Mouse (Mus musculus) hindbrain, embryonic 11.5 days (tissue): ENCODE measurements around the gene Fgfr2. TPM values are rescaled to one million over a fixed set of nuclear protein-coding genes. Genes with fewer than 3 reads are reported as not detected.

Experiments used
- ATAC-seq: fragments of 200-750 bp; cut with Nextera tagmentation; 2 replicates; pipeline ENCODE4 v1.8.0; 2017; ENCODE audit warnings: mild to moderate bottlenecking, moderate TSS enrichment, moderate library complexity; ENCODE audit not compliant: low FRiP score
- DNase-seq: peaks from one replicate; pipeline ENCODE4 v3.0.0-alpha.2; 2015; ENCODE audit warnings: low spot score
- H3K27ac ChIP-seq: fragments of 300-500 bp; sonication (generic); 2 replicates; pipeline ENCODE4 v1.5.1; 2014; ENCODE audit warnings: mild to moderate bottlenecking, low read depth, low read length
- H3K27me3 ChIP-seq: fragments of 300-500 bp; sonication (generic); 2 replicates; pipeline ENCODE4 v1.6.1; 2014; ENCODE audit warnings: mild to moderate bottlenecking, low read length, moderate library complexity, mixed read lengths; ENCODE audit not compliant: control insufficient read depth, insufficient read depth
- H3K36me3 ChIP-seq: fragments of 300-500 bp; sonication (generic); 2 replicates; pipeline ENCODE4 v1.6.1; 2014; ENCODE audit warnings: mild to moderate bottlenecking, low read length, moderate library complexity, mixed read lengths; ENCODE audit not compliant: control insufficient read depth, insufficient read depth
- H3K4me1 ChIP-seq: fragments of 300-500 bp; sonication (generic); replicated peaks from 2 replicates; pipeline ENCODE4 v1.6.1; 2014; ENCODE audit warnings: low read length, mixed read lengths; ENCODE audit not compliant: control insufficient read depth, insufficient read depth
- H3K4me2 ChIP-seq: fragments of 300-500 bp; sonication (generic); replicated peaks from 2 replicates; pipeline ENCODE4 v1.6.1; 2014; ENCODE audit warnings: mild to moderate bottlenecking, low read depth, low read length
- H3K4me3 ChIP-seq: fragments of 300-500 bp; sonication (generic); 2 replicates; pipeline ENCODE4 v1.5.1; 2014; ENCODE audit warnings: low read depth, low read length
- H3K9ac ChIP-seq: fragments of 300-500 bp; sonication (generic); 2 replicates; pipeline ENCODE4 v1.6.1; 2014; ENCODE audit warnings: low read depth, low read length
- H3K9me3 ChIP-seq: fragments of 300-500 bp; sonication (generic); 2 replicates; pipeline ENCODE4 v1.6.1; 2016; ENCODE audit warnings: low read length; ENCODE audit not compliant: control insufficient read depth
- WGBS: fragments of 180-500 bp; shearing (Covaris S2); extraction: QIAGEN DNeasy Blood & Tissue Kit; methylation state at CpG from one replicate; pipeline ENCODE4 v1.1.7; 2014; 5-methylcytosine and 5-hydroxymethylcytosine counted together
- polyA plus RNA-seq: library from polyadenylated mRNA; unstranded; fragments of >200 nt; fragmentation: Nextera tagmentation; extraction: Ambion mirVana; gene quantifications from 2 replicates; pipeline ENCODE4 v1.2.1, GENCODE M21; 2014

Gene Fgfr2
- polyA plus RNA-seq, 1 experiment from 2014 or later, result 71.3 TPM

DNA sequence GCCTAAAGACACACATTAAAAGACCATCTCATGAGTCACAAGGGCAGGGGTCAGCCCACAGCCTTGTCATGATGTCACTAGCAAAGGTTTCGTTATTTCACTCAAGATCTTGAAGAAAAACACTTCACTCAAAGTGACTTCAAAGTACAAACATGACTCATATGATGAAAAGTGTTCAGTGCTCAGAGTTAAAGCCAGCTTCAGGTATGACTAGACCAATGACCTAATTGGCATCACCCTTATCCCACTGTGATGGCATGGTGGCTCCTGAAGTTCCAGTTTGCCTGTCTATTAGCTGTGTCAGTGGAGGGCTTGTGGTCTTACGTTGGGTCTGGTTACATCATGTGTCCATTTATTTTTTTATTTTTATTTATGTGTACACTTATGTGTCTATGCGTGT is 36.4 kb upstream of the Fgfr2 start:
- 92% methylated on average over 3 of the region's 3 CpGs for WGBS
- H3K9ac ChIP-seq, result no peak overlapping the region
- H3K4me3 ChIP-seq, result no peak overlapping the region
- DNase-seq (no peak), ATAC-seq (no peak)
- no peaks in the 10 kb centered on the region for H3K36me3 ChIP-seq
- no peak overlapping the region for H3K27ac ChIP-seq
- H3K4me1 ChIP-seq, result no peaks in the 10 kb centered on the region
- H3K27me3 ChIP-seq, result no peaks in the 10 kb centered on the region
- H3K9me3 ChIP-seq, result no peaks in the 10 kb centered on the region
- no peak overlapping the region for H3K4me2 ChIP-seq

DNA sequence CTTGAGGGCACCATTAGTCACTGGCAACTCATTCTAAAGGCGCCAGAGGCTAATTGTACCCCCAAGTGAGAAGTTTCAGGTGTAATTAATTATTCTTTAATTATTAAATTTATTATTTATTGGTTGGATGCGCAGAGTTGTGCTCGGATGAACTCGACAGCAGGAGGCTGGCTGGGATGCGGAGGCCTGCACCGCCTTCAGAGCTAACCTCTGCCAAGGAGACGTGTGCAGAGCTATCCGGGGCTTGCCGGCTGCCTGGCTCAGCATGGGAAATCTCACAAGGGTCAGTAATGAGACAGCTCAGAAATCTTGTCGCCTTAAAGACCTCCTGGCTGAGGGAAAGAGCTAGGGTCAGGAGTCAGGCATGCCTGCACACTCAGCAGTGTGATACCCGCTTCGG is 32.5 kb upstream of the Fgfr2 start:
- H3K36me3 ChIP-seq, result no peaks in the 10 kb centered on the region
- H3K27ac ChIP-seq, result no peak overlapping the region
- no peaks in the 10 kb centered on the region for H3K4me1 ChIP-seq
- no peak overlapping the region for H3K4me2 ChIP-seq
- DNase-seq (no peak), ATAC-seq (no peak)
- H3K4me3 ChIP-seq, result no peak overlapping the region
- H3K27me3 ChIP-seq, result no peaks in the 10 kb centered on the region
- no peak overlapping the region for H3K9ac ChIP-seq
- 84% methylated on average over 12 of the region's 12 CpGs for WGBS
- H3K9me3 ChIP-seq, result no peaks in the 10 kb centered on the region

DNA sequence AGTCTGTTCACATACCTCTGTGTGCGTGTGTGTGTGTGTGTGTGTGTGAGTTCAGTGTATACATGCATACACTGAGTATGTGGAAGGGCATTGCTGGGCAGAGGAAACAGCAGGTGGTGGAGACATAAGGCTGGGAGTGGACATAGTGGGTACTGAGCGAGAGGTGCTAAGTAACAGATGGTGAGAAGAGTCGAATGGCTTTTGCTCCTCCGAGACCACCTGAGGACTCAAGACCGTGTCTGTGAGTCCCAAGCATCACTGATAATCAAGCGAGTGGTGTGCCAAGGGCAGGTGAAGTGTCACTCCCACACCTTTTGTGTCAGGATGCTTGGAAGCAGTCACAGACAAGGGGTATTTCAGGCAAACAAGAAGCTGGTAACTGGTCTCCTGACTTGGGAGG is 31.7 kb upstream of the Fgfr2 start:
- Histone ChIP-seq H3K27me3 (no peaks in the 10 kb centered on the region), H3K4me1 (no peaks in the 10 kb centered on the region), H3K4me2 (no peak overlapping the region), H3K4me3 (no peak overlapping the region), H3K27ac (no peak overlapping the region), H3K36me3 (no peaks in the 10 kb centered on the region), H3K9ac (no peak overlapping the region), H3K9me3 (no peaks in the 10 kb centered on the region)
- 72% methylated on average over 6 of the region's 6 CpGs for WGBS
- no peak for ATAC-seq
- no peak for DNase-seq

- Histone ChIP-seq H3K9ac (no peak overlapping the region), H3K27me3 (no peaks in the 10 kb centered on the region), H3K9me3 (no peaks in the 10 kb centered on the region), H3K4me3 (no peak overlapping the region), H3K4me1 (no peaks in the 10 kb centered on the region), H3K27ac (no peak overlapping the region), H3K4me2 (no peak overlapping the region), H3K36me3 (no peaks in the 10 kb centered on the region)
- 90% methylated on average over 8 of the region's 8 CpGs for WGBS
- ATAC-seq (no peak), DNase-seq (no peak)
These were observed 16.7 kb upstream of the Fgfr2 start for GRCm38 (mm10) chr7:133139689-133140336.

GRCm38 (mm10) chr7:133133552-133133951 is 10.4 kb upstream of the Fgfr2 start:
- H3K36me3 ChIP-seq, result no peaks in the 10 kb centered on the region
- no peak overlapping the region for H3K27ac ChIP-seq
- no peak for ATAC-seq
- DNase-seq, result no peak
- H3K4me3 ChIP-seq, result no peak overlapping the region
- H3K9ac ChIP-seq, result no peak overlapping the region
- no peaks in the 10 kb centered on the region for H3K27me3 ChIP-seq
- no peaks in the 10 kb centered on the region for H3K4me1 ChIP-seq
- 77% methylated on average over 5 of the region's 5 CpGs for WGBS
- H3K9me3 ChIP-seq, result no peaks in the 10 kb centered on the region
- H3K4me2 ChIP-seq, result no peak overlapping the region

GRCm38 (mm10) chr7:133132702-133133101 is 9.6 kb upstream of the Fgfr2 start:
- Histone ChIP-seq H3K27me3 (no peaks in the 10 kb centered on the region), H3K4me2 (no peak overlapping the region), H3K4me1 (no peaks in the 10 kb centered on the region), H3K9me3 (no peaks in the 10 kb centered on the region), H3K36me3 (no peaks in the 10 kb centered on the region), H3K9ac (no peak overlapping the region), H3K4me3 (no peak overlapping the region), H3K27ac (no peak overlapping the region)
- 92% methylated on average over 5 of the region's 5 CpGs for WGBS
- DNase-seq (no peak), ATAC-seq (no peak)

- peak overlapping the region; percentile 99 for H3K9ac ChIP-seq
- WGBS, result 3% methylated on average over 34 of the region's 34 CpGs
- H3K4me3 ChIP-seq, result peak overlapping the region; percentile 95
- ATAC-seq (peak; percentile 4; the same call in 1 of the 2 replicates), DNase-seq (peak; percentile 48)
- peaks cover 4% of the 10 kb centered on the region; the same call in 1 of the 2 replicates for H3K4me1 ChIP-seq
- H3K27ac ChIP-seq, result no peak overlapping the region; the same call in 1 of the 2 replicates
- no peaks in the 10 kb centered on the region for H3K9me3 ChIP-seq
- peak overlapping the region; percentile 98 for H3K4me2 ChIP-seq
- no peaks in the 10 kb centered on the region for H3K36me3 ChIP-seq
- no peaks in the 10 kb centered on the region for H3K27me3 ChIP-seq
These were observed 1.7 kb upstream of the Fgfr2 start for GRCm38 (mm10) chr7:133124701-133125485.

DNA sequence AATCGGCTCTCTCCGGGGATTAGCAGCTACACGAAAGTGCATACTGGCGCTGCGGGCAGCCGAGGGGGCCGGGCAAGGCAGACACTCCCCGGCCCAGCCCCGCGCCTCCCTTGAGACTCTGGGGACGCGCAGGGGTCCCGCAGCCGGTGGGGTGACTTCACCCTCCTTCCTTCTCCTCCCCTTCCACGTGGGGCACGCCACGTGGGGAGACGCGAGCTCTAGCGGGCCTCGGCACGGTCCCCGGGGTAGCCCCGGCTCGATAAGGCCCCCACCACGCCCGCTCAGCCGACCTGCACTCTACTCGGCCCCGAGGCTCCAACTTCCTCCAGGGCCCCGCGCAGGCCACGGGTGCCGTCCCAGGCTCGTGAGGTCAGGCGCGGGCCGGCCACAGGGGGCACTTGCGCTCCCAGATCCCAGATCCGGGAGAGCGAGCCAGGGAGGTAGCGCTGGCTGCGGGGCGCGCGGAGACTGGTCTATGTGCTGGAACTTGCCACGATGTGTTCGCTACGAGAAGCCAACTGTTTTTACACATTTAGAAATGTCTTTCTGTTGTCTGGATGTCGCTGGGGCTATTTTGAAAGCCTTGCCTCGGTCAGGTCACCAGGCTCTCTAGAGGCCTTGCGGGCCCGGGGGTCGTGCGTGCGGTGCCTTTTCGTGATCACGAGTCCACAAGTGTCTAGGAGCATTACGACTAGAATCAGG is 1.0 kb upstream of the Fgfr2 start, which contains the start of gene Ctbp2:
Ctbp2 (minus strand) TSS at position 356 of the 702 bp plus-strand sequence.
- ATAC-seq (peak; percentile 68), DNase-seq (peak; percentile 85)
- no peaks in the 10 kb centered on the region for H3K9me3 ChIP-seq
- WGBS, result under 1% methylated on average over 58 of the region's 59 CpGs
- H3K36me3 ChIP-seq, result no peaks in the 10 kb centered on the region
- H3K9ac ChIP-seq, result peak within 1 kb of the TSS; percentile 99
- H3K4me1 ChIP-seq, result peaks cover 4% of the 10 kb centered on the region; the same call in 1 of the 2 replicates
- no peaks in the 10 kb centered on the region for H3K27me3 ChIP-seq
- peak within 1 kb of the TSS; percentile 98 for H3K4me2 ChIP-seq
- H3K4me3 ChIP-seq, result peak within 1 kb of the TSS; percentile 95
- H3K27ac ChIP-seq, result peak within 1 kb of the TSS; percentile 100
